Mouse (Mus musculus) kidney, adult 2 months (tissue): Measurements from ENCODE around the gene Olfr694. TPM values are rescaled to one million over a fixed set of nuclear protein-coding genes. Genes with fewer than 3 reads are reported as not detected.
"Not testable (repeated sequence)": the region's sequence is repeated elsewhere in the genome, so short reads cannot be mapped to it uniquely, and the experiment has no call there.

ENCODE experiments used
- DNase-seq: peaks from one replicate; pipeline ENCODE4 v3.0.0; 2021
- H3K27ac ChIP-seq: fragments of 200-500 bp; 2 replicates; pipeline ENCODE4 v1.5.1; 2012; ENCODE audit warnings: low read depth, low read length, control low read depth, inconsistent platforms; ENCODE audit not compliant: insufficient read depth
- H3K27me3 ChIP-seq: fragments of 200-500 bp; replicated peaks from 2 replicates; pipeline ENCODE4 v1.6.1; 2012; ENCODE audit warnings: mild to moderate bottlenecking, moderate library complexity, low read length, inconsistent platforms; ENCODE audit not compliant: control insufficient read depth, insufficient read depth
- H3K36me3 ChIP-seq: fragments of 200-500 bp; 2 replicates; pipeline ENCODE4 v1.6.1; 2012; ENCODE audit warnings: mild to moderate bottlenecking, moderate library complexity, low read length, inconsistent platforms; ENCODE audit not compliant: control insufficient read depth, insufficient read depth
- H3K4me1 ChIP-seq: fragments of 200-500 bp; 2 replicates; pipeline ENCODE4 v1.6.1; 2011; ENCODE audit warnings: low read length; ENCODE audit not compliant: control insufficient read depth, insufficient read depth
- H3K4me3 ChIP-seq: fragments of 200-500 bp; 2 replicates; pipeline ENCODE4 v1.5.1; 2011; ENCODE audit warnings: mild to moderate bottlenecking, low read depth, low read length, control low read depth; ENCODE audit not compliant: insufficient read depth
- CTCF ChIP-seq: fragments of 200-500 bp; conservative IDR thresholded peaks from 2 replicates; pipeline ENCODE4 v1.5.1; 2011; ENCODE audit warnings: low read depth, mild to moderate bottlenecking, control low read depth, low read length, moderate library complexity, mixed read lengths; ENCODE audit not compliant: insufficient read depth, insufficient read length
- POLR2A ChIP-seq: fragments of 200-500 bp; IDR thresholded peaks from one replicate; pipeline ENCODE4 v1.6.1; 2011; ENCODE audit warnings: low read depth, low read length, control low read depth
- WGBS: fragments of 180-500 bp; shearing (Covaris S2); methylation state at CpG from one replicate; pipeline ENCODE4 v1.1.7; 2018; 5-methylcytosine and 5-hydroxymethylcytosine counted together
- polyA plus RNA-seq: library from polyadenylated mRNA; depleted of rRNA; stranded (reverse); fragments of >200 nt; gene quantifications from 2 replicates; pipeline ENCODE4 v1.2.3, GENCODE M21; 2012; rRNA removed

The Olfr694 gene
- polyA plus RNA-seq: not detected in 2 replicates

GRCm38 (mm10) chr7:106691714-106692113 is at the start of gene Olfr694:
Olfr694 (minus strand) TSS chr7:106691814.
- no peak for TF ChIP-seq POLR2A
- no peak for TF ChIP-seq CTCF

DNA sequence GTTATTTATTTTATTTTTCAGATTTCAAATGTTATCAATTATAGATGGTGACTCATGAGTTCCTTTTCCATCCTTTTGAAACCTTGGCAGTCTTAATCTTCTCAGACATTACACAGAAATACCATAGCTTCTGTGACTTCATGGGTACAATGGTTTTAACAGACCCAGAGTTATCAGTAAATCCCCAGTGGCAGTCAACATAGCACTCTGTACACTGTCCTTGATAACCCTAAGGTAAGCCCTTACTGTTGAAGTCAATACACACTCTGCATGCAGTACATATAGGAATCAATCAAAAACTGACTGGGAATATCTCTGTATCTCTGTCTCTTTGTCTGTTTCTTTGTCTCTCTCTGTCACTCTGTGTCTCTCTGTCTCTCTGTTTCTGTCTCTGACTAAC is 45.4 kb upstream of the Olfr694 start:
- Histone ChIP-seq H3K4me3 (no peak overlapping the region), H3K4me1 (no peaks in the 10 kb centered on the region), H3K36me3 (no peaks in the 10 kb centered on the region), H3K27me3 (no peaks in the 10 kb centered on the region), H3K27ac (no peak overlapping the region)
- no peak for DNase-seq
- TF ChIP-seq CTCF: no peak
- no peak for TF ChIP-seq POLR2A

More at GRCm38 (mm10) chr7:106691714-106692113, at the start of gene Olfr694:
- Histone ChIP-seq H3K4me3 (no peak within 1 kb of the TSS), H3K27ac (no peak within 1 kb of the TSS), H3K36me3 (no peaks in the 10 kb centered on the region), H3K27me3 (no peaks in the 10 kb centered on the region), H3K4me1 (no peaks in the 10 kb centered on the region)
- DNase-seq: no peak
- 93% methylated on average over 1 of the region's 1 CpGs for WGBS

- H3K36me3 ChIP-seq: no peaks in the 10 kb centered on the region
- H3K27ac ChIP-seq: no peak overlapping the region
- no peaks in the 10 kb centered on the region for H3K4me1 ChIP-seq
- TF ChIP-seq CTCF (no peak), POLR2A (no peak)
- no peak for DNase-seq
- H3K4me3 ChIP-seq: no peak overlapping the region
- 40% methylated on average over 2 of the region's 2 CpGs for WGBS
- H3K27me3 ChIP-seq: no peaks in the 10 kb centered on the region
Measured at GRCm38 (mm10) chr7:106733717-106734116, 42.1 kb upstream of the Olfr694 start.

GRCm38 (mm10) chr7:106725654-106726053 is 34.0 kb upstream of the Olfr694 start:
- not testable (repeated sequence) for H3K27me3 ChIP-seq, H3K4me1 ChIP-seq, H3K27ac ChIP-seq, H3K36me3 ChIP-seq, H3K4me3 ChIP-seq, DNase-seq
- 91% methylated on average over 2 of the region's 2 CpGs for WGBS

DNA sequence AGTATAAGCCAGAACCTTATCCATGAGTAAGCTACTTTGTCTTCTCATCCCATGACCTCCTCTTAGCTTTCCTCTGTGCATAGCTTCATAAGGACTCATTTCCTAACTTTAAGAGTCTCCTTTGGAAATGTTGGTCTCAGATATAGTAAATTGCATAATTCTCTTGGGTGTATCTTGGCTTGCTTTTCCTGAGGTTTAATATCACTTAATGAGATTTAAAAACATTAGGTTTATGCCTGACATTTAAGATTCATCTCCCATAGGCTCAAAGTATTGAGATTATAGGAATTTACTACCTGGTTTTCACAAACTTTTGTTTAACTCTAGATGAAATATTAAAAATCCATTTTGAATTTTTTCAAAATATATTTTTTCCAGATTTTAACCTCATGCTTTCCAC is 24.7 kb upstream of the Olfr694 start, which contains the start of gene Olfr695:
Gene Olfr695, minus strand, starts transcription at position 101 of the 400 bp plus-strand sequence.
- H3K36me3 ChIP-seq: no peaks in the 10 kb centered on the region
- TF ChIP-seq POLR2A (no peak), CTCF (no peak)
- no peak for DNase-seq
- H3K27ac ChIP-seq: no peak within 1 kb of the TSS
- H3K4me1 ChIP-seq: no peaks in the 10 kb centered on the region
- H3K27me3 ChIP-seq: no peaks in the 10 kb centered on the region
- H3K4me3 ChIP-seq: no peak within 1 kb of the TSS

- TF ChIP-seq CTCF (no peak), POLR2A (no peak)
- H3K4me3 ChIP-seq: no peak overlapping the region
- no peaks in the 10 kb centered on the region for H3K4me1 ChIP-seq
- H3K36me3 ChIP-seq: no peaks in the 10 kb centered on the region
- no peak for DNase-seq
- no peaks in the 10 kb centered on the region for H3K27me3 ChIP-seq
- H3K27ac ChIP-seq: no peak overlapping the region
- WGBS: 85% methylated on average over 6 of the region's 6 CpGs
Measured at GRCm38 (mm10) chr7:106711463-106711862, 19.8 kb upstream of the Olfr694 start.

GRCm38 (mm10) chr7:106707705-106708104 is 16.1 kb upstream of the Olfr694 start:
- H3K36me3 ChIP-seq, DNase-seq, H3K4me1 ChIP-seq, H3K27ac ChIP-seq, H3K4me3 ChIP-seq, H3K27me3 ChIP-seq: not testable (repeated sequence)
- 69% methylated on average over 10 of the region's 10 CpGs for WGBS

GRCm38 (mm10) chr7:106696891-106697290 is 5.3 kb upstream of the Olfr694 start:
- TF ChIP-seq POLR2A (no peak), CTCF (no peak)
- H3K27ac ChIP-seq: no peak overlapping the region
- no peak overlapping the region for H3K4me3 ChIP-seq
- H3K4me1 ChIP-seq: no peaks in the 10 kb centered on the region
- H3K36me3 ChIP-seq: no peaks in the 10 kb centered on the region
- WGBS: 82% methylated on average over 1 of the region's 1 CpGs
- H3K27me3 ChIP-seq: no peaks in the 10 kb centered on the region
- DNase-seq: no peak
